Mouse (Mus musculus): Measurements from ENCODE around the gene Maml2. TPM values are rescaled to one million over a fixed set of nuclear protein-coding genes. Genes with fewer than 3 reads are reported as not detected.
A peak's percentile ranks its signal among the peaks of the same experiment; 100 is the strongest.

The Maml2 gene
- polyA plus RNA-seq, 1 experiment from 2014 or later = 12.9 TPM

DNA sequence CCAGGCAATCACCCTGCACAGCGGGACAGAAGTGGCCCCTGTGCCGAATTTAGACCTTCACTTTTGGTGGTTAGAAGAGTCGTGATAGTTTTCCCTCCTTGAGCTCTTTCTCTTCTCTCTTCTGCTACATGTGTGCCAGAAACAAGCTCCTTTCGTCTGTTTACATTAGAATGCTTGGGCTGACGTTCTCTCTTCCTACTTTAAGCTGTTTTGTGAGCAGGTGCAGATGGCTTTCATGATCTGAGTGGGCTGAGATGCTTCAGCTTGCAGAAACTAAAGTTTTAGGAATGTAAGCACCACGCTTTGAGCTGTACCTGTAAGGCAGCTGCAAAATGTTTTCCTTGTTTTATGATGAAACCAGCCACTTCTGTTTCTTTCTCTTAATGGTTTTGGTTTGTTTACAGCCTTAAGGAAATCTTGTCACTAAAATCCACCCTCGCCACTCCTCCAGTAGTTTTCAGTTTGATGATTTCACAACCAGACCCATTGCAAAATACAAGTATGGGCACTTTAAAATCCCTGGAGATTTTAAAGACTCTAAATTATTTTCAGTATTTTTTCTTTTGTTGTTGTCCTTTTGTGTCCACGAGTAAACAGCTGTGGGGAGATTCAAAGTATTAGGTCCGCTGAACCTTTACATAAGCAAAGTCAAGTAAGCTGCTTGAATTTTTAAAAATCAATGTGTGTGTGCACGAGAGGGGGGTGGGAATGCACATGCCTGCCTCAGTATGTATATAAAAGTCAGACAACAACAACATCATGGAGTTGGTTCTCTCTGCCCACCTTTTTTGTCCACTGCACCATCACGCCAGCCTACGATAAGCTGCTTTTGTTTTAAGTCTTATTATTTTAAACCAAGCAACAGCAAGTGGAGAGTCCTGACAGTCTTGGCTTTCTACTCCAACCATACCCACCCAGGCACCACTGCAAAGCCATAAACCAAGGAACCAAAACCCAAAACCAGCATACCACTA is 186.8 kb downstream of the Maml2 start:
- Histone ChIP-seq H3K36me3 (no peaks in the 10 kb centered on the region), H3K4me3 (no peak overlapping the region), H3K4me2 (no peak overlapping the region), H3K9ac (no peak overlapping the region), H3K27ac (replicated peaks) (no peak overlapping the region), H3K4me1 (replicated peaks) (peaks cover 28% of the 10 kb centered on the region), H3K9me3 (no peaks in the 10 kb centered on the region), H3K27me3 (no peaks in the 10 kb centered on the region)
- WGBS = 63% methylated on average over 12 of the region's 12 CpGs
- ATAC-seq (ENCODE audit: low read depth) = no peak

DNA sequence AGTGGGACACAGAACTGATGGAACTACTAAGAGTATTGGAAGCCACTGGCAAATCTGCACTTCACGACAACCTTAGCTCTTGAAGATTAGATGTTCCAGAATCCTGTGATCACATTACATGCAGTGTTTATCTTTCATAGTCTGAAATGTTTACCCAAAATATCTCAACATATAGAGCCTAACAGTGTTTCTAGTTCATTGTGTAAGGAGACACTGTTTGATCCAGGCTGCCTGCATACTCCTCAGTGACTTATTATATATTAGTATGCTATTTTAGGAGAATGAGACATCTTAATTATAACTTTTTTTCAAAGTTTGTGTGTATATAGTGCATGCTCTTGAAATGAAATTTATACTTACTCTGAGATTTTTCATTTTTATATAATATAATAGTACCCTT is 188.2 kb downstream of the Maml2 start:
- no peak overlapping the region for H3K9ac ChIP-seq
- H3K4me3 ChIP-seq = no peak overlapping the region
- no peak overlapping the region for H3K4me2 ChIP-seq
- no peaks in the 10 kb centered on the region for H3K9me3 ChIP-seq
- no peaks in the 10 kb centered on the region for H3K27me3 ChIP-seq
- WGBS = 91% methylated on average over 1 of the region's 1 CpGs
- H3K27ac ChIP-seq (replicated peaks) = no peak overlapping the region
- H3K4me1 ChIP-seq (replicated peaks) = peaks cover 21% of the 10 kb centered on the region
- no peaks in the 10 kb centered on the region for H3K36me3 ChIP-seq
- no peak for ATAC-seq (ENCODE audit: low read depth)

DNA sequence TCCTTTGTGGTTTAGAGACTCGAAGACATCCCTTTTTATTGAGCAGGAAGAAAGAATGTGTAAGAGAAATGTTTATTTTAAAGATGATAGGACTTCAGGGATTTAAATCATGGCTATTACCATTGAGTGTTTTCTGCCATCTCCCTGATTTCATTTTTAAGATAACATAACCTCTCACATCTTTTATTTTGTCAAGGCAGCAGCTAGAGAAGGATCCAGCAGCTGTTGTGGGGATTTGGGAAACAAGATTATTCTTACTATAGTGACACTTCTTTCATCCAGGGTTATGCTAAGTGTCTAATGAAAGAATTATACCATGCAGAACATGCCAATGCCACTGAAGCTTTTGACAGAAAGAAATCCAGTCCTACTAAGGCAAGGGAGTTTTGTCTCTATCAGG is 193.3 kb downstream of the Maml2 start:
- no peak for ATAC-seq (ENCODE audit: low read depth)
- WGBS = 51% methylated on average over 1 of the region's 1 CpGs

DNA sequence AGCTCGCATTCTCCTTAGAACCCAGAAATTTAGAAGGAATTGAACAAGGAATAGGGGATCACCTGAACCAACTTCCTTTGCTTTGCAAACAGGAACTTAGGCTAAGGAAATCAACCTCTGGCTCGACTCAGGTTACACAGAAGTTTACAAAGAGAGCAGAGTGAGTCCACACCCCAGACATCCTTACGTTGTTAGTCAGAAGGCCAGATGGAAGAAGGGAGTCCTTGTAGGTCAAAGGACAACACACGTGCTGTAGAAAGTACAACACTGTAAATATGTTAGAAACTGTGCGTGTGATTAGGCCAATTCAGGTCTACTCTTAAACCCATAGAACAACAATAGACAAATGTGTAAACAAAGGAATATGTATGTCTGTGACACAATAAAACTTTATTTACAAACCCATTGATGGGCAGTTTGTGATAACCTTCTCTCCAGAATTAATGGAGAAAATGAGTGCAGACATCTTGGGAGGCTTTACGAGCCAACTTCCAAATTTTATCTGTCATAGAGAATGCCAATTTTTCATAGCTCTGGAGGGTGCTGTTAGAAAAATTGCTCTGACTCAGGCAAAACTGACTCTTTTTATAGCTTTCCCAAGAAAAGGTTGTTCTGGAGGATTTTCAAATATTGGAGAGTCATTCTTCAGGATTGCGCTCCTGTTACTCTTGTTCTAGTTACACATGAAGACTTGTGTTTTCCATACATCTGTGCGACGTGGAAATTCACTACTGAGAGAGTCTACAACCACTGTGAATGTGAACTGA is 194.3 kb downstream of the Maml2 start:
- no peaks in the 10 kb centered on the region for H3K36me3 ChIP-seq
- WGBS = 85% methylated on average over 9 of the region's 9 CpGs
- no peak for ATAC-seq (ENCODE audit: low read depth)
- no peak overlapping the region for H3K4me2 ChIP-seq
- H3K9ac ChIP-seq = no peak overlapping the region
- H3K4me1 ChIP-seq (replicated peaks) = peaks cover 5% of the 10 kb centered on the region; the same call in 1 of the 2 replicates
- no peaks in the 10 kb centered on the region for H3K27me3 ChIP-seq
- no peak overlapping the region for H3K4me3 ChIP-seq
- no peak overlapping the region for H3K27ac ChIP-seq (replicated peaks)
- H3K9me3 ChIP-seq = no peaks in the 10 kb centered on the region

More for the DNA sequence above, 193.3 kb downstream of the Maml2 start:
- Histone ChIP-seq H3K9ac (no peak overlapping the region), H3K4me1 (replicated peaks) (0 out of 2 replicates have a peak, but pooled peaks cover 4% of the 10 kb centered on the region), H3K9me3 (no peaks in the 10 kb centered on the region), H3K27ac (replicated peaks) (no peak overlapping the region), H3K27me3 (no peaks in the 10 kb centered on the region), H3K4me2 (no peak overlapping the region), H3K36me3 (no peaks in the 10 kb centered on the region), H3K4me3 (no peak overlapping the region)

DNA sequence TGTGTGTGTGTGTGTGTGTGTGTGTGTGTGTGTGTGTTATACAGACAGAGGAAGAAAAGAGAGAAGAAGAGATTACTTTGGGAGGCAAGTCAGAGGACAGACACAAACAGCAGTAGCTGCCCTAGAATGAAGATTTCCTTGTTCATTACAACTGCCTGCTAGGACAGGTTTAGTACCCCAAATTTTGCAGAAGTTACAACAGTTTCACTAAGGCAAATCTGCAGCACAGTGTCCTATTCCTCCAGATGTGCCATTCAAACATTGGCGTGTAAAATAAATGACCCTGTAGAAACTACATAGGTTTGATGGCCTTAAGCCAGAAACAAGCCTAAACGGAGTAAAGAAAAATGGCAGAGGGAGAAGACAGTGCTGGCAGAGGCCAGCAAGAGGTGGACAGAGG is 195.1 kb downstream of the Maml2 start:
- 79% methylated on average over 2 of the region's 2 CpGs for WGBS
- Histone ChIP-seq H3K4me1 (replicated peaks) (peaks cover 8% of the 10 kb centered on the region; the same call in 1 of the 2 replicates), H3K36me3 (no peaks in the 10 kb centered on the region), H3K9me3 (no peaks in the 10 kb centered on the region), H3K4me2 (no peak overlapping the region), H3K27me3 (no peaks in the 10 kb centered on the region), H3K9ac (no peak overlapping the region), H3K27ac (replicated peaks) (no peak overlapping the region), H3K4me3 (no peak overlapping the region)
- no peak for ATAC-seq (ENCODE audit: low read depth)

DNA sequence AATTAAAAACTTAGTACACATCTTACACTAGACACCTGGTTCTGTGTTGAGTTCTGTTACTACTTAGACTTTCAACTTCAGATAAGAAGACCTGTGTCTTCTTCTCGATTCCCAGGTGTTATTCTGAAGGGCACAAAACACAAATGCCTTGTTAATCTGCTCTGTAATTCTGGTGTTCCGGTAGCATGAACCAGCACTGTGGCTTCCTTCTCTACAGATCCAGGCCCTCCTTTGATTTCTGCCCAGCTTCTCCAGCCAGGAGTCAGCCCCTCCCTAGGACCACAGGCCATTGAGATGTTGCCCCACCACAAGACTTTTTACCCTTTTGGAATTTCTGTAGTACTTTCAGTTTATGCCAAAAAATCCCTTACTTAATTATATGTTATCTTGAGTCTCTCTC is 196.0 kb downstream of the Maml2 start:
- WGBS = 93% methylated on average over 2 of the region's 2 CpGs
- ATAC-seq (ENCODE audit: low read depth) = no peak
- Histone ChIP-seq H3K4me3 (no peak overlapping the region), H3K27ac (replicated peaks) (no peak overlapping the region), H3K4me1 (replicated peaks) (peaks cover 4% of the 10 kb centered on the region; the same call in 1 of the 2 replicates), H3K27me3 (no peaks in the 10 kb centered on the region), H3K9me3 (no peaks in the 10 kb centered on the region), H3K9ac (no peak overlapping the region), H3K36me3 (no peaks in the 10 kb centered on the region), H3K4me2 (no peak overlapping the region)

DNA sequence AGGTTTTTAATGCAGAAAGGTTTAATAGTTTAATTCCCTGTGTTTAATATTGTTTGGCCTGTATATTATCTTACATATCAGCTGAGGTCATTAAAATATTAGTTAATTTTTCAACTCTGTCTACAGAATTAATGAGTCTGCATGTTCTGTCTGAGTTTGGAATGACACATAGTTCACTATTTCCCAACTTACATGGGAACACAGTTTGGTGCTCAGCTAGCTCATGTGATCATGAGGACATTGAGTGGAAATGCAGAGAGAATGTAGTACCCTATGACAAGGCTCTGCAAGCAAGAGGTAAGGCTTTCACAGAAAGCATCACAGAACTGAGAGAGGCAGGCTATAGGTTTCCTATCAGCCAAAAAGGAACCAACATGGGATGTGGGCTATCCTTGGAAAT is 197.8 kb downstream of the Maml2 start:
- Histone ChIP-seq H3K4me2 (no peak overlapping the region), H3K27ac (replicated peaks) (no peak overlapping the region), H3K9ac (no peak overlapping the region), H3K4me1 (replicated peaks) (peaks cover 4% of the 10 kb centered on the region; the same call in 1 of the 2 replicates), H3K4me3 (no peak overlapping the region), H3K36me3 (no peaks in the 10 kb centered on the region), H3K27me3 (no peaks in the 10 kb centered on the region), H3K9me3 (no peaks in the 10 kb centered on the region)
- no peak for ATAC-seq (ENCODE audit: low read depth)

DNA sequence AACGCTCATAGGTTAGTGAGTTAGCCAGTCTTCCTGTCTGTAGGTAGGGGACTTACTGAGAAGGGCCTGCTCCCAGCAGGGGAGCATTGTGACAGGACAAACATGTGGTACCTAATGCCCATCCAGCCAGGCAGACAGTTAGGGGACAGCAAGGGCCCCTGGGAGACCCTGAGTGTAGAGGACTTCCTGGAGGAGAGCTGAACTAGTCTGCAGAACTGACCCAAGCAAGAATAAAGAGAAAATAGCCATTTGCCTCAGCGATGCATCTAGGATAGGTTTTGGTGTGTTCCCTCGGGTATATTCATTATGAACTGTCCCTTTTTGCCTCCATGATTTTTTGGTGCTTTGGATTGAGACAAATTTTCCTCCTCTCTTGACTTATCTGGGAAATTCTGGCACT is 199.3 kb downstream of the Maml2 start:
- H3K9ac ChIP-seq = no peak overlapping the region
- no peak overlapping the region for H3K27ac ChIP-seq (replicated peaks)
- H3K36me3 ChIP-seq = no peaks in the 10 kb centered on the region
- no peak overlapping the region for H3K4me2 ChIP-seq
- H3K4me1 ChIP-seq (replicated peaks) = peaks cover 4% of the 10 kb centered on the region; the same call in 1 of the 2 replicates
- H3K4me3 ChIP-seq = no peak overlapping the region
- H3K27me3 ChIP-seq = no peaks in the 10 kb centered on the region
- ATAC-seq (ENCODE audit: low read depth) = no peak
- H3K9me3 ChIP-seq = no peaks in the 10 kb centered on the region
- WGBS = 71% methylated on average over 3 of the region's 3 CpGs

DNA sequence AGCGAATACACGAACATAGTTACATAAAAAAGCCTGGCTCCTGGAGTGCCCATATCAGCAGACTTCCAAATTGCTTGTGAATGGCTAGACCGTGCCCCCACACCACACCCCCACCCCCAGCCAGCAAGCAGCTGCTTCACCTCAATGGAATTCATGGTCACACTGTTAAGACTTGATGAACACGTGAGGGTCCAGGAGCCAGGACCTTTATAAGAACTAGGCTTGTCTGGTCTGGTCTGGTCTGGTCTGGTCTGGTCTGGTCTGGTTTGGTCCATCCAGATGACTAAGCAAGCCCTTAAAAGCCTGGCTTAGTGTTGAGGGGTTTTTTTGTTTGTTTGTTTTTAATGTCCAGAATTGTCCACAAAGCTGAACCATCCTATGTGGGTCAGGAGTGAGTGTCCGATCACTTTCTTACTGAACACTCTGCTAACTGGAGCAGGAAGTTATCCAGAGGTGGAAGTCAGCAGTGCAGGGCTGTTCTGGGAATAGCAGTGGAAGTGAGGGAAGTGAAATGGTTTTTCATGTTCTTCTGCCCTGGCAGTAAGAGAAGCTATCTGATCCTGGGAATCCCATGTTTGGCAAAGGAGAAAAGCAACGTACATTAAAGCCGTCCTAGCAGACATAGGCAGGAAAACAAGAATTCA is 200.1 kb downstream of the Maml2 start:
- no peaks in the 10 kb centered on the region for H3K27me3 ChIP-seq
- 75% methylated on average over 7 of the region's 7 CpGs for WGBS
- no peaks in the 10 kb centered on the region for H3K36me3 ChIP-seq
- peak; percentile 59; the same call in 1 of the 2 replicates for ATAC-seq (ENCODE audit: low read depth)
- H3K4me1 ChIP-seq (replicated peaks) = peaks cover 4% of the 10 kb centered on the region; the same call in 1 of the 2 replicates
- no peak overlapping the region for H3K4me3 ChIP-seq
- no peak overlapping the region for H3K4me2 ChIP-seq
- H3K9me3 ChIP-seq = no peaks in the 10 kb centered on the region
- H3K9ac ChIP-seq = no peak overlapping the region
- no peak overlapping the region for H3K27ac ChIP-seq (replicated peaks)

DNA sequence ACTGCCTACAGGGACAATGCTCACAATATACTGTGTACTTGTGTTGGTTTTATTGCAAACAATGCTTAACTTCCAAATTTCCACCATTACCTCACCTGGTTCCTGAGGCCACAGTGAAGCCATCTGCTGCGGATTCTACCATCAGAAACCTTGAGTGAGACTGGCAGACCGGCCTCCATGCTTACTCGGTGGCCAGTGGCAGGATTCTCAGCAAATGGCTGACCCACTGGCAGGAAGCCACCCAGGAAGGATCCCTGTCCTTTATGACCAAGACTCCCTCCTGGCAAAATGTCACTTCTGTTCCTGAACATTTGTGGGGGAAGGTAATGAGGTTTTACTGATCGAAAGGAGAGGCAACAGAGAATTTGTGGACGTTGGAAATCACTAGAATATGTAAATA is 202.3 kb downstream of the Maml2 start:
- no peaks in the 10 kb centered on the region for H3K27me3 ChIP-seq
- no peak overlapping the region for H3K27ac ChIP-seq (replicated peaks)
- H3K4me1 ChIP-seq (replicated peaks) = peaks cover 4% of the 10 kb centered on the region; the same call in 1 of the 2 replicates
- no peaks in the 10 kb centered on the region for H3K9me3 ChIP-seq
- H3K36me3 ChIP-seq = no peaks in the 10 kb centered on the region
- ATAC-seq (ENCODE audit: low read depth) = no peak
- 78% methylated on average over 5 of the region's 5 CpGs for WGBS
- H3K4me3 ChIP-seq = no peak overlapping the region
- no peak overlapping the region for H3K4me2 ChIP-seq
- no peak overlapping the region for H3K9ac ChIP-seq

DNA sequence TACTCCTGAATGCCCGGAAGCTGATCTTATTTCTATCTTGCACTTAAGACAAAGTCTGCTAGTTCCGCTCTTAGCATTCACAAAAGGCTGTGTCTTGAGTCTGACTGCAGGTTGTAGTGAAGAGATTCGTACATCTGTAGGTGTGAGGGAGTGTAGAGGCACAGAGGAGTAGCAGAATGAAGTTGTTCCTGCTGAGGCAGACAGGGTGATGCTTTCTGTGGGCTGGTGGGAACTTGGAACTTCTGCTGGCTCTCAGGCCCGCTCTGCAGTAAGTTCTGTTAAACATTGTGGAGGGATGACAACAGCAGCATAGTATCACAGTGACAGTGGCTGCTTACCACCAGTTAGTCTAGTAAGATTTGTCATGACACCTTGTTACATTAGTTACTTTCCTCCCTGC is 207.3 kb downstream of the Maml2 start:
- ATAC-seq (ENCODE audit: low read depth) = no peak
- no peak overlapping the region for H3K9ac ChIP-seq
- H3K9me3 ChIP-seq = no peaks in the 10 kb centered on the region
- no peak overlapping the region for H3K4me2 ChIP-seq
- no peak overlapping the region for H3K27ac ChIP-seq (replicated peaks)
- H3K36me3 ChIP-seq = no peaks in the 10 kb centered on the region
- H3K4me1 ChIP-seq (replicated peaks) = peaks cover 14% of the 10 kb centered on the region; the same call in 1 of the 2 replicates
- H3K27me3 ChIP-seq = no peaks in the 10 kb centered on the region
- H3K4me3 ChIP-seq = no peak overlapping the region
- 89% methylated on average over 4 of the region's 4 CpGs for WGBS

Measured in neural tube, embryonic 13.5 days (tissue).